Comparison of ENCODE assay signal across 8 mouse cellular contexts in the genomic region with DNA sequence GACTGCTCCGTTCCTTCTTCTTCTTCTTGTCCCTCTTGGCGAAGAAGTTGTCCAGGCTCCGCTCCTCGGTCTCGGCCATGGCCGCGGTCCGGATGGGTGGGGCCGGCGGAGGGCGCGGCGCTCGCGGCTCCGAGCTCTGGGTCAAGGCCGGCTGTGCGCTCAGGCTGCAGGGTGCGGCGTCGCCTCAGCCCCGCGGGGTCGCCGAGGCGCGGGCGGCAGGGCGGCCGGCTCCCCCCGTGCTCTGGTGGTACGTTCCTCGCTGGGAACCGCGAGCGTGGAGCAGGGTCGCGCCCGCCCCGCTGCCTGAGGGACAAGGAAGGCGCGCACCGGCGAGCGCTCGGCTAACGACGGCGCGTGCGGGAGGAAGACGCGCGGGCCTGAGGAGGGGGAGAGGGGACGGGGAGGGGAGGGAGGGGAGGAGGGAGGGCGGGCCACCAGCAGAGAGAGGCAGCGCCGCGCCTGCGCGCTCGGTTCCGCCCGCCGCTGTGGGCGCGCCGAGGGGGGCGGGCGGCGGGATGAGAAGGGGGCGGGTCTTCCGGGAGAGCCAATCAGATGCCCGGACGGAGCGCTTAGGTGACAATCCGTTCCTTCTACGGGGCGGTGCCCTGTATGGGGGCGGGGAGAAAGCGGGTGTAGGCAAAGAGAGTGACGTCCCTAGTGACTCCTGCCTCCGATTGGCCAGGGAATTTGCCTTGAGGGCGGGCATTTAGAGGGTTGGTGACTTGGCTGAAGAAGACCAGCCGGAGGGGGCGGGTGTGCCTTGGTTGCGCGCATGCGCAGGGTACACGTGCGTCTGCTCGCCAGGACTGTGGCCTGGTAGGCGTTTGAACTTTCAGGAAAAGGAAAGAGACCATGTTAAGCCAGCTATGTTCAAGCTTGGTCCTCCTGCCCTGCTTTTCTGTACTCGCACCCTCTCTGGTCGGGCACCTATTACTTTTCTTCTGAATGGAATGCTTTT. TPM values are rescaled to one million over a fixed set of nuclear protein-coding genes. Genes with fewer than 3 reads are reported as not detected.
DNase-seq lines count a peak whose midpoint lies in the region; ATAC-seq lines count a peak whose summit lies in the region.

Gene Cdv3, minus strand, starts transcription at position 551 of the 958 bp plus-strand sequence.

- DNase-seq in T-cell, adult 2 months (ENCODE audit: low spot score): peak; percentile 100
- peak; percentile 98 to 99 for DNase-seq in cerebellum, postnatal 36 days
- peak; percentile 99 for DNase-seq in frontal cortex, postnatal 36 days (ENCODE audit: low spot score in 2 of 2)
- peak; percentile 100 for DNase-seq in left cerebral cortex, adult 11 months (ENCODE audit: low spot score)
- peak; percentile 99 to 100 for DNase-seq in lung, postnatal 4 days
- peak; percentile 99 for DNase-seq in retina, postnatal 7 days (ENCODE audit: low read depth, low spot score)
- DNase-seq in urinary bladder, adult 2 months (ENCODE audit: low spot score): peak; percentile 90

- H3K27ac ChIP-seq in hindbrain, embryonic 15.5 days (replicated peaks): peak within 1 kb of the TSS; percentile 97

- no peaks in the 10 kb centered on the region for H3K36me3 ChIP-seq in hindbrain, embryonic 15.5 days

- H3K9ac ChIP-seq in hindbrain, embryonic 15.5 days: peak within 1 kb of the TSS; percentile 86

- under 1% methylated on average over 71 of the region's 95 CpGs for WGBS in hindbrain, embryonic 15.5 days

- H3K4me3 ChIP-seq in hindbrain, embryonic 15.5 days: peak within 1 kb of the TSS; percentile 97

- H3K27me3 ChIP-seq in hindbrain, embryonic 15.5 days: no peaks in the 10 kb centered on the region

- no peaks in the 10 kb centered on the region for H3K9me3 ChIP-seq in hindbrain, embryonic 15.5 days

- peak within 1 kb of the TSS; percentile 77 for H3K4me2 ChIP-seq in hindbrain, embryonic 15.5 days

- ATAC-seq in hindbrain, embryonic 15.5 days (ENCODE audit: low FRiP score, low read depth): peak; percentile 99

- peaks cover 33% of the 10 kb centered on the region for H3K4me1 ChIP-seq in hindbrain, embryonic 15.5 days (replicated peaks)

RNA-seq across cellular contexts. Expression of gene Cdv3, which starts in this region (rescaled TPM):
- 85.6 and 85.9 TPM in 2 replicates for polyA plus RNA-seq in hindbrain, embryonic 15.5 days (2015; fragmentation: Nextera tagmentation; extraction: Ambion mirVana)
- 45.6 and 54.3 TPM in 2 replicates for polyA plus RNA-seq in urinary bladder, adult 2 months (2012; rRNA removed)

Comparison
In these comparisons a context has a peak if more than half of its experiments do, and no peak if none do; other contexts are left out.
1. Peak in every context shown above with its lines: DNase-seq, ATAC-seq, H3K4me3 ChIP-seq and H3K27ac ChIP-seq.